Mouse (Mus musculus): ENCODE results near the gene Hist1h4i.

GRCm38 (mm10) chr13:21994896-21995295 lies 46.3 kb downstream of the Hist1h4i start:
- TF ChIP-seq GATA1 (IDR thresholded peaks at IDR 0.05; ENCODE audit: borderline replicate concordance, low read length), result no peak
- no peak for TF ChIP-seq CTCF (IDR thresholded peaks at IDR 0.05; ENCODE audit: low read depth, low read length)
- TF ChIP-seq TAL1 (conservative IDR thresholded peaks at IDR 0.05; ENCODE audit: low read depth, low read length), result no peak
- no peak for TF ChIP-seq POLR2AphosphoS5 (IDR thresholded peaks at IDR 0.05; ENCODE audit: insufficient replicate concordance, low read depth, low read length)

Measured in G1E (cell line).